Mouse (Mus musculus) hindbrain, postnatal 0 days (tissue): Measurements from ENCODE around the gene Zbp1. TPM values are rescaled to one million over a fixed set of nuclear protein-coding genes. Genes with fewer than 3 reads are reported as not detected.

Experiments used
- ATAC-seq: fragments of 200-750 bp; cut with Nextera tagmentation; 2 replicates; pipeline ENCODE4 v1.8.0; 2017; ENCODE audit warnings: mild to moderate bottlenecking, moderate TSS enrichment, moderate library complexity
- DNase-seq: peaks from one replicate; pipeline ENCODE4 v3.0.0-alpha.2; 2015; ENCODE audit warnings: low spot score
- H3K27ac ChIP-seq: fragments of 300-500 bp; sonication (generic); 2 replicates; pipeline ENCODE4 v1.5.1; 2014; ENCODE audit warnings: mild to moderate bottlenecking
- H3K27me3 ChIP-seq: fragments of 300-500 bp; sonication (generic); 2 replicates; pipeline ENCODE4 v1.6.1; 2014; ENCODE audit warnings: low read length, mixed read lengths; ENCODE audit not compliant: insufficient read depth
- H3K36me3 ChIP-seq: fragments of 300-500 bp; sonication (generic); 2 replicates; pipeline ENCODE4 v1.6.1; 2014; ENCODE audit warnings: low read length, mixed read lengths; ENCODE audit not compliant: insufficient read depth
- H3K4me1 ChIP-seq: fragments of 300-500 bp; sonication (generic); 2 replicates; pipeline ENCODE4 v1.6.1; 2014; ENCODE audit warnings: antibody characterized with exemption, low read length, mixed read lengths; ENCODE audit not compliant: insufficient read depth
- H3K4me2 ChIP-seq: fragments of 300-500 bp; sonication (generic); 2 replicates; pipeline ENCODE4 v1.6.1; 2014; ENCODE audit warnings: low read depth, mild to moderate bottlenecking, low read length, moderate library complexity, mixed read lengths
- H3K4me3 ChIP-seq: fragments of 300-500 bp; sonication (generic); 2 replicates; pipeline ENCODE4 v1.5.1; 2014; ENCODE audit warnings: low read length
- H3K9ac ChIP-seq: fragments of 300-500 bp; sonication (generic); replicated peaks from 2 replicates; pipeline ENCODE4 v1.6.1; 2014; ENCODE audit warnings: mild to moderate bottlenecking, low read length, moderate library complexity, mixed read lengths
- H3K9me3 ChIP-seq: fragments of 300-500 bp; sonication (generic); 2 replicates; pipeline ENCODE4 v1.6.1; 2016; ENCODE audit warnings: low read length, mixed read lengths
- CTCF ChIP-seq: IDR thresholded peaks from 2 replicates; pipeline ENCODE4 v1.5.1; 2016; ENCODE audit warnings: antibody characterized with exemption, control low read depth, low read depth
- WGBS: fragments of 180-500 bp; shearing (Covaris S2); extraction: QIAGEN DNeasy Blood & Tissue Kit; methylation state at CpG from one replicate; pipeline ENCODE4 v1.1.7; 2014; 5-methylcytosine and 5-hydroxymethylcytosine counted together
- polyA plus RNA-seq: library from polyadenylated mRNA; unstranded; fragments of >200 nt; fragmentation: Nextera tagmentation; extraction: Ambion mirVana; gene quantifications from 2 replicates; pipeline ENCODE4 v1.2.1, GENCODE M21; 2015
- total RNA-seq: library from RNA; depleted of rRNA; stranded (reverse); fragments of >200 nt; gene quantifications from 2 replicates; pipeline ENCODE4 v1.2.3, GENCODE M21; 2014

Zbp1 gene
- total and polyA plus RNA-seq, 2 experiments from 2014 or later, result 0.68 TPM; not detected in 1

DNA sequence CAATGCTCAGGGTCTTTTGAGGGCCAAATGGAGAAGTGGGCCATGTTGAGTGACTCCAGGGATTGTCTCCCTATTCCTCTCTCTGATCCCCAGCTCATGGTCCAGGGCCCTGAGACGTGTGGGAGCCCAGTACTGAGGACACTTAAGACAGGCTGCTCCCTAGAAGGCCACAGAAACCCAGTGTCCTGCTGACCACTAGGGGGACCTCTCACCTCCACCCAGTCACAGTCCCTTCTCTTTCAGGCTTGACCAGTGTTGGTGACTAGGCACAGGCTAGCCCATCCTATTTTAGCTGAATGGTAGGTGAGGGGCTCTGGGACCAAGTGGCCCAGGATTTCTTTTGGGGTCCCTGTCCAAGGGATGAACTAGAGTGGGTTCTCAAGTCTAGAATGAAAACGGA, 48.0 kb downstream of the Zbp1 start:
- H3K9me3 ChIP-seq, result no peaks in the 10 kb centered on the region
- no peak overlapping the region for H3K4me3 ChIP-seq
- no peak overlapping the region for H3K9ac ChIP-seq
- H3K4me1 ChIP-seq, result peaks cover 8% of the 10 kb centered on the region
- WGBS, result 69% methylated on average over 2 of the region's 2 CpGs
- peak overlapping the region; percentile 32; the same call in 1 of the 2 replicates for H3K27ac ChIP-seq
- peak; percentile 57 for TF ChIP-seq CTCF
- H3K4me2 ChIP-seq, result no peak overlapping the region
- no peaks in the 10 kb centered on the region for H3K27me3 ChIP-seq
- no peak for ATAC-seq
- no peak for DNase-seq
- no peaks in the 10 kb centered on the region for H3K36me3 ChIP-seq

DNA sequence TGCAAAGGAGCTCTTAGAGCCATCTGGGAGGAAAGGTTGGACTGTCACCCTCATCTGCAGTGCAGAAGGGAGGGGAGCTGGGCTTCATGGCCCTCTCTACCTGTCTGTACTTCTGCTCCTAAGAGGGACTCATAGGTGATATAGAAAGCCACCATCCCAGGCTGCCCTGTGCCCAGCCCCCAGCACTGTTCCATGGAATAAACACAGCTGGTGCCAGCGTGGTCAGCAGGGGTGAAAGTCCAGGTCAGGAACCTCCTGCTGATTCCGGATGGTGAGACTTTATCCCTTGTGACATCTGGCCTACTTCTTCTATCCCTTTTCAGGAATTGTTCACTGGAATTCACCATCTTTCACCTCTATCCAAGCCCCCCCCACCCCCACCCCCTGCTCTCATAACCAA, 48.6 kb downstream of the Zbp1 start:
- Histone ChIP-seq H3K27me3 (no peaks in the 10 kb centered on the region), H3K4me3 (no peak overlapping the region), H3K9ac (no peak overlapping the region), H3K36me3 (no peaks in the 10 kb centered on the region), H3K27ac (no peak overlapping the region), H3K4me2 (no peak overlapping the region), H3K9me3 (no peaks in the 10 kb centered on the region), H3K4me1 (peaks cover 8% of the 10 kb centered on the region)
- WGBS, result 79% methylated on average over 2 of the region's 2 CpGs
- DNase-seq (no peak), ATAC-seq (no peak)
- no peak for TF ChIP-seq CTCF

DNA sequence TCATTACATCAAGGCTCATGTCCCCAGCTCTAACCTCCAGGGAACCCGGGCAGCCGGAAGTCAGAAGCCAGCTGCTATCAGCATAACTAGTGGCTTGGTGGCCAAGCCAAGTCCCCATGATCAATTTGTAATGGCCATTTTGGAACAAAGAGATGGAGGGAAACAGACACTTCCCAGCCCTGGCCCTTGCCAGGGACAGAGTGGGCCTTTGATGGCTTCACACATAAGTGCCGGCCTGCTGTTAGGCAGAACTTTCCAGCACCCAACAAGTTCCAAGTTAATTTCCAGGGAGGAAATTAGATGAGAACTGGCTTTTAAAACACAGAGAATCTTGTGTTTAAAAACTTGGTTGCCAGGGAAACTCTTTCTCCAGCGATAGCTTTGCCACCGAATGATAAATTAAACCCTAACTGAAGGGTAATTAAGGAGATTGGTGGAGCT, 50.3 kb downstream of the Zbp1 start:
- ATAC-seq, result peak; percentile 38; the same call in 1 of the 2 replicates
- Histone ChIP-seq H3K4me1 (no peaks in the 10 kb centered on the region; the same call in 1 of the 2 replicates), H3K4me2 (no peak overlapping the region), H3K4me3 (no peak overlapping the region), H3K36me3 (no peaks in the 10 kb centered on the region), H3K9me3 (no peaks in the 10 kb centered on the region), H3K27me3 (no peaks in the 10 kb centered on the region), H3K9ac (no peak overlapping the region), H3K27ac (0 out of 2 replicates have a peak overlapping the region, but pooled peaks have one; percentile 5)
- TF ChIP-seq CTCF, result no peak
- peak; percentile 62 for DNase-seq
- 21% methylated on average over 5 of the region's 5 CpGs for WGBS

- Histone ChIP-seq H3K4me1 (no peaks in the 10 kb centered on the region; the same call in 1 of the 2 replicates), H3K9me3 (no peaks in the 10 kb centered on the region), H3K27ac (no peak overlapping the region), H3K4me3 (no peak overlapping the region), H3K9ac (no peak overlapping the region), H3K36me3 (no peaks in the 10 kb centered on the region), H3K27me3 (no peaks in the 10 kb centered on the region), H3K4me2 (no peak overlapping the region)
- ATAC-seq (no peak), DNase-seq (no peak)
- 71% methylated on average over 10 of the region's 10 CpGs for WGBS
- no peak for TF ChIP-seq CTCF
Measured at GRCm38 (mm10) chr2:173165357-173165756, 53.4 kb downstream of the Zbp1 start.

DNA sequence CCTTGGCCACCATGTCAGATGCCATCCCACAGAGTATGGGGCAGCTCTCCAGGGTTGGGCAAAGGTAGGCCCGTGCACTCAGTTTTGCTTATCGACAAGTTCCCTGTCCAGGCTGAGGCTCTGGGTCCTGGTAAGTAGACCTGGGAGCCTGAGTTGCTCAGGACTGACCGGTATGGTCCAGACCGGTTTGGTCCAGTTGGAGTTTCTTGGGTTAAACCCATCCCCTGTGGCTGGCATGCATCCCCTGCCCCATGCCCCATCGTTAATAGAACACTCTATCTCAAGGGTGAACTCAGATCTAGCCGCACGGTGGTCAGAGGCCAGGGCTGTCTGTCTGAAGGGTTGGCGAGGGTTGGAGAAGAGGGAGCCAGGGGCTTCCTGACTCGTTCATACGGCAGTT, 53.8 kb downstream of the Zbp1 start:
- no peak for TF ChIP-seq CTCF
- Histone ChIP-seq H3K36me3 (no peaks in the 10 kb centered on the region), H3K4me1 (no peaks in the 10 kb centered on the region; the same call in 1 of the 2 replicates), H3K4me3 (no peak overlapping the region), H3K27me3 (no peaks in the 10 kb centered on the region), H3K4me2 (no peak overlapping the region), H3K9me3 (no peaks in the 10 kb centered on the region), H3K9ac (no peak overlapping the region), H3K27ac (no peak overlapping the region)
- DNase-seq (no peak), ATAC-seq (no peak)
- 83% methylated on average over 10 of the region's 10 CpGs for WGBS

DNA sequence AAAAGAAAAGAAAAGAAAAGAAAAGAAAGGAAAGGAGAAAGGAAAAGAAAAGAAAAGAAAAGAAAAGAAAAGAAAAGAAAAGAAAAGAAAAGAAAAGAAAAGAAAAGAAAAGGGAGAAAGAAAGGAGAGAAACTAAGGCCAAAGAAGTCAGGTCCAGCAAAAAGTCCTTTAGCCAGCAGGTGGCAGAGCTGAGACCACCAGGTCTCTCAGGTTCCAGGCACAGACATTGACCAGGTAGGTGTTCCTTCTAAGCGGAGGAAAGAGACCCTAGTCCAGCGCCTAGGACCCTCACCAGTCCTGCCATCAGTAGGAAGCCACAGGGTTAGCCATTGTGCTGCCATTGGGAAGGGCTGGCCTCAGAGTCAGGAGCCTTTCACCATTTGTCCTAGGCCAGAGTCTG, 54.4 kb downstream of the Zbp1 start:
- TF ChIP-seq CTCF, result peak; percentile 69
- Histone ChIP-seq H3K4me2 (no peak overlapping the region), H3K4me3 (no peak overlapping the region), H3K9ac (no peak overlapping the region), H3K27ac (no peak overlapping the region), H3K4me1 (no peaks in the 10 kb centered on the region; the same call in 1 of the 2 replicates), H3K9me3 (no peaks in the 10 kb centered on the region), H3K36me3 (no peaks in the 10 kb centered on the region), H3K27me3 (no peaks in the 10 kb centered on the region)
- DNase-seq (no peak), ATAC-seq (no peak)
- 67% methylated on average over 2 of the region's 2 CpGs for WGBS

DNA sequence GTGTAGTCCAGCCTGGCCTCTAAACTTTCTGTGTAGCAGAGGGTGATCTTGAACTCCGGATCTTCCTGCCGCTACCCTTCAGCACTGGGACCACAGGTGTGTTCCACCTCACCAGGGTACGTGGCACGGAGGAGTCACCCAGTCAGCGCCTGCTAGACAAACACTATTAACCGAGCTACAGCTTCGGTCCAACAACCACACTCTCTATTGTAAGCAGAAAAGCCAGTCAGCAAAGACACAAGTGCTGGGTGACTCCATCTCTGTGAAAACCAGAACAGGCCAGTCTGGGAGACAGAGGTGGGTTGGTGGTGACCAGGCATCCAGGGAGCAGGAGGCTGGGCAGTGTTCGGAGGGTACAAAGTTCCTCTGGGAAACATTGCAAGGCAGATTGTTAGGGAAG, 55.3 kb downstream of the Zbp1 start:
- no peak overlapping the region for H3K27ac ChIP-seq
- no peak overlapping the region for H3K4me3 ChIP-seq
- no peak for TF ChIP-seq CTCF
- ATAC-seq, result no peak
- H3K9me3 ChIP-seq, result no peaks in the 10 kb centered on the region
- H3K27me3 ChIP-seq, result no peaks in the 10 kb centered on the region
- 86% methylated on average over 8 of the region's 8 CpGs for WGBS
- H3K4me1 ChIP-seq, result no peaks in the 10 kb centered on the region; the same call in 1 of the 2 replicates
- no peak overlapping the region for H3K9ac ChIP-seq
- H3K36me3 ChIP-seq, result no peaks in the 10 kb centered on the region
- H3K4me2 ChIP-seq, result no peak overlapping the region
- no peak for DNase-seq
